Mouse (Mus musculus): ENCODE results near the gene Zfp831. TPM values are rescaled to one million over a fixed set of nuclear protein-coding genes. Genes with fewer than 3 reads are reported as not detected.

Zfp831 gene
- polyA plus RNA-seq, 1 experiment = 0.65 TPM

DNA sequence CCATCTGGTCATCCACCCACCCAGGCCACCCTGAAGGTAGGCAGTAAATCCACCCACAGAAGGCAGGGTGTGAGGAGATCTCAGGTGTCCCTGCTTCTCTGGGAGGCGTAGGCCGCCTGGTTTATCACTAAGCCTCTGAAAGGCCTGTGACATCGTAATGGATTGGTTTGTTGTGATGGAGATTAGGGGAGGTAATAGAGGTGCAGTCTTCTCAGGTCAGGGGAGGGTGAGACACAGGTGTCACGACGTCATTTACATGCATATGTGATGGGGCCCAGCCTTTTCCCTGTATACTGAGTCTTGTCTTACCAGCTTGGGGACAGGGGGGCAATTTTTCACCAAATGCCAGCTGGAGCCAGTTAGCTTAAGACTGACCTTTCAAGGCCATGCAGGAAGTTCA lies 22.1 kb downstream of the Zfp831 start:
- H3K4me3 ChIP-seq (replicated peaks; ENCODE audit: extremely low read depth, low read depth, low read length) = no peak overlapping the region
- WGBS = 68% methylated on average over 5 of the region's 5 CpGs
- no peak for TF ChIP-seq CTCF (IDR thresholded peaks at IDR 0.05; ENCODE audit: insufficient read depth, low read length)
- TF ChIP-seq POLR2A (IDR thresholded peaks at IDR 0.05; ENCODE audit: borderline replicate concordance, extremely low read depth, low read depth, low read length) = no peak
- H3K4me1 ChIP-seq (ENCODE audit: control insufficient read depth, insufficient read depth, low read length) = no peaks in the 10 kb centered on the region
- no peak for DNase-seq

DNA sequence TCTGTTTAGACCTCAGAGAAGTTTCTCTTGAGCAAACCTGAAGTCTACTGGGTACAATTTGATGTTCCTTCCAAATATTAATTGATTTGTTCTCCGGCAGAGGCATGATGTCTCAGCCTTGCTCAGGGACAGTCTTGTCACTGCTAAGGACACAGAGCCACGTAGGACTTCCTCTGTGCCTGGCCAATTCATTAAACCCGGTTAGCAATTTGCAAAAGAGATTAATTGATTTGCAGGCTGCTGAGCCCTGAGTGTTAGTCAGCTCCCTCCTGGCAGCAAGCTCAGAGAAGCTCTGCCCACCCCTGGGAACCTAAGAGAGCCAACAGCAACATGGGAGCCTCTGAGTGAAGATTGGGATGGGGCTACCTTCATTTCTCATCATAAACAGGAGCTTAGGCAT lies 25.5 kb downstream of the Zfp831 start:
- WGBS = 59% methylated on average over 3 of the region's 3 CpGs
- DNase-seq = no peak
- no peak for TF ChIP-seq CTCF (IDR thresholded peaks at IDR 0.05; ENCODE audit: insufficient read depth, low read length)
- TF ChIP-seq POLR2A (IDR thresholded peaks at IDR 0.05; ENCODE audit: borderline replicate concordance, extremely low read depth, low read depth, low read length) = no peak

DNA sequence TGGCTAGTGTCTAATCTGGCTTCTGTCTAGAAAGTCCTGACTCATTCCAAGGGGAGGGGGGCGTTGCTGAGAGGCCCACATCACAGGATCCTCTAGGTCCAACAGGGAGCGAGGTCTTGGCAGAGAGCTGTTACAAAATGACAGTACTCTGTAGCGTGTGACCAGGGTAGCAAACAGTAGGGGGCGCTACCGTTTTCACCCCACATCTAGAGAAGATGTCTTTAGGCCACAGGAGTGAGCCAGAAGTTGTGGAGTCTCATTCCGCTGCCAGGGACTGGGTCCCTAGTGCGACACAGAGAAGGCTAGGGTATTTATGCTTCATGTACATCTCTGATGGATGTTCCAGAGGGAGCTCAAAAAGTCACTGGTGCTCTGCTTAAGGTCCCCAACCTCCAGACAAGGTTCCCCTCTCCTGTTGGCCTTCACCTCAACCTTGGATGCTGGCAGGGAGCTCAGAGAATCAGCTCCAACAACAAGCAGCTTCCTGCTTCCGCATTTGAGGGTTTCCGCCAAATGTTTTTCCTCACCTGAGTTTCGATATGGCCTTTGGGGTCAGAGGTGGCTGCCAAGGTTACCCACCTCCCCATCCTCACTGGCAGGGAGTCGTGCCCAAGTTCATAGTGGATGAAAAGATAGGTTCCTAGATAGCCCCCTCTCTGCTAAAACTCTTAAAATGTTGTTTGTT lies 29.3 kb downstream of the Zfp831 start:
- Histone ChIP-seq H3K4me3 (replicated peaks; ENCODE audit: extremely low read depth, low read depth, low read length) (no peak overlapping the region), H3K4me1 (ENCODE audit: control insufficient read depth, insufficient read depth, low read length) (no peaks in the 10 kb centered on the region; the same call in 1 of the 2 replicates)
- WGBS = 40% methylated on average over 11 of the region's 11 CpGs
- TF ChIP-seq POLR2A (IDR thresholded peaks at IDR 0.05; ENCODE audit: borderline replicate concordance, extremely low read depth, low read depth, low read length) (no peak), CTCF (IDR thresholded peaks at IDR 0.05; ENCODE audit: insufficient read depth, low read length) (peak; percentile 35; the same call in 1 of the 2 replicates)
- peak; percentile 33 for DNase-seq

More for the DNA sequence above, 25.5 kb downstream of the Zfp831 start:
- H3K4me1 ChIP-seq (ENCODE audit: control insufficient read depth, insufficient read depth, low read length) = no peaks in the 10 kb centered on the region; the same call in 1 of the 2 replicates
- no peak overlapping the region for H3K4me3 ChIP-seq (replicated peaks; ENCODE audit: extremely low read depth, low read depth, low read length)

DNA sequence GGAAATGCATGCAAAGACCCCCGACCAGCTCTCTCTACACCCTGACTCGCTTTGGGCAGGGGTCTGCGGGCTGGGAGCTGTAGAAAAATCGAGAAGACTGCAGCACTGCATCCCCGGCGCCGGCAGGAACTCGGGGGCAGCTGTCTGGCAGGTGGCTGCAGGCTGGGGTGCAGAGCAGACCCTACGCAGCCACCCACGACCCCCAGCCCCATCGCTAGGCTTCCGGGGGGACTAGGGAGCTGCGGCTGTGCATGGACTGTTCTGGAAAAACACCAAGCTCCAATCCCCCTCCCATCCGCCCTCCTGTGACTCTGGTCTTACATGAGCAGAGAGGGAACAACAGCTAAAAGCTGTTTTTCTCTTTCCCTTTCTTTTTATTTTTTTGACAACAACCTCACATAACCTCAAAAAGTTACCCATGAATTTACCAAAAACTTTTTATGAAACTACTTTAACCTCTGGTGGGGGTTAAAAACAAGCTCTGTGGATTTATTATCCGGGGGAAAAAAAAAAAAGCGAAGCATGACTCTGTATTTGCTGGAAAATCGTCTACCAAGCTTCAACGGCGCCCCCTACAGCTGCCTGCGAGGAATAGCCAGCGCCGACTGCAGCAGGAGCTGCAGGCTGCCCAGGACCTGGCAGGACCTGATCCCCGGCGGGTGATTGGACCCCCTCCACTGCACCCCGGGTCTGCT lies 30.4 kb downstream of the Zfp831 start:
- TF ChIP-seq CTCF (IDR thresholded peaks at IDR 0.05; ENCODE audit: insufficient read depth, low read length) = peak; percentile 67
- TF ChIP-seq POLR2A (IDR thresholded peaks at IDR 0.05; ENCODE audit: borderline replicate concordance, extremely low read depth, low read depth, low read length) = no peak
- DNase-seq = peak; percentile 83
- H3K4me3 ChIP-seq (replicated peaks; ENCODE audit: extremely low read depth, low read depth, low read length) = peak overlapping the region; percentile 44
- H3K4me1 ChIP-seq (ENCODE audit: control insufficient read depth, insufficient read depth, low read length) = no peaks in the 10 kb centered on the region; the same call in 1 of the 2 replicates
- WGBS = 5% methylated on average over 25 of the region's 25 CpGs

DNA sequence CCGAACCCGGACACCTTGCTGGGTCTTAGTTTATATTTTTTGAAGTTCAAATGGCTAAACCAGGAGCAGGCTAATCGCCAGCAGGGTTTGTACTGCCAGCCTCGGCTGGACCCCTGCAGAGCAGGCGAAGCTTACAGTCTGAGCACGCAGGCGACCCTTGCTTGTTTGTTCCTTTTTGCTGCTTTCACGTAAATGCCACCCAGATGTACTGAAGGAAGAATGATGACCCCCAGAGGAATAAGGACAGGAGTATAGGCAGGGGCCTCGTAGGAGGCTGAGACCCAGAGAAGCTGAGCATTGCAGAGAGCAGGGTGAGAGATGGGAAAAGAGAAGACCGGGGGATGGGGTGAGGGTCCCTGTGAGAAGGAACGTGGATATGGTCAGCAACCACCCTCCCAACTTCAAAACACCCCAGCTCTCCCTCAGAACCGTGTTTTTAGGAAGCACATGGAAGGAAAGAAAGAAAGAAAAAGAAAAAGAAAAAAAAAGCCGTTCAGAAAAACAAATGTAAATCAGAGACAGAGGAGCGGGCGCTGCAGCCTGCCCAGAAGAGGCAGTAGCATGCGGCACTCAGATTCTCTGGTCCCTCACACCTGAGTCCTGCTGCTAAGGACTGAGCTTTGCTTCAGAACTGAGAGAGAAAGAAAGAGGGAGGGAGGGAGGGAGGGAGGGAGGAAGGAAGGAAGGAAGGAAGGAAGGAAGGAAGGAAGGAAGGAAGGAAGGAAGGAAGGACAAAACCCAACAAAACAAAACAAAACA lies 31.1 kb downstream of the Zfp831 start:
- 14% methylated on average over 16 of the region's 16 CpGs for WGBS
- no peak overlapping the region for H3K4me3 ChIP-seq (replicated peaks; ENCODE audit: extremely low read depth, low read depth, low read length)
- no peak for DNase-seq
- H3K4me1 ChIP-seq (ENCODE audit: control insufficient read depth, insufficient read depth, low read length) = no peaks in the 10 kb centered on the region; the same call in 1 of the 2 replicates
- TF ChIP-seq POLR2A (IDR thresholded peaks at IDR 0.05; ENCODE audit: borderline replicate concordance, extremely low read depth, low read depth, low read length) (no peak), CTCF (IDR thresholded peaks at IDR 0.05; ENCODE audit: insufficient read depth, low read length) (no peak)

DNA sequence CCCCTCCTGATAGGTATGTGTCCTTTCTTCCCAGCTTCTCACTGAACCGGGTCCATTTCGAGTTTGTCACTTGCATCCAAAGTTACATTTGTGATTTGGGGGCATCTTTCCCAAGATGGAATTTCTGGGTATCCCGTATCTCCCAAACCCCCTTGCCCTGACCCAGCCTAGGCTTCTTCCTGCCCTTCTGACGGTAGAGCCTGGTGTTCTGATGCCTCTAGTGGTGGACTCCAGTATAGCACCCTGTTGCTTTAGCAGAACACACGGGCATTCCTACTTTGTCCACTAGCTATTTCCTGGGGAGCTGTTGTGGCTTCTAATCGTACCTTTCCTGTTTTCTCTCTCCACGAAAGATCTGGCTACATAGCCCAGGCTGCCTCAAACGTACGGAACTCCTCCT lies 32.3 kb downstream of the Zfp831 start:
- Histone ChIP-seq H3K4me1 (ENCODE audit: control insufficient read depth, insufficient read depth, low read length) (no peaks in the 10 kb centered on the region; the same call in 1 of the 2 replicates), H3K4me3 (replicated peaks; ENCODE audit: extremely low read depth, low read depth, low read length) (no peak overlapping the region)
- DNase-seq = peak; percentile 72
- 14% methylated on average over 9 of the region's 9 CpGs for WGBS
- TF ChIP-seq POLR2A (IDR thresholded peaks at IDR 0.05; ENCODE audit: borderline replicate concordance, extremely low read depth, low read depth, low read length) (no peak), CTCF (IDR thresholded peaks at IDR 0.05; ENCODE audit: insufficient read depth, low read length) (peak; percentile 95)

DNA sequence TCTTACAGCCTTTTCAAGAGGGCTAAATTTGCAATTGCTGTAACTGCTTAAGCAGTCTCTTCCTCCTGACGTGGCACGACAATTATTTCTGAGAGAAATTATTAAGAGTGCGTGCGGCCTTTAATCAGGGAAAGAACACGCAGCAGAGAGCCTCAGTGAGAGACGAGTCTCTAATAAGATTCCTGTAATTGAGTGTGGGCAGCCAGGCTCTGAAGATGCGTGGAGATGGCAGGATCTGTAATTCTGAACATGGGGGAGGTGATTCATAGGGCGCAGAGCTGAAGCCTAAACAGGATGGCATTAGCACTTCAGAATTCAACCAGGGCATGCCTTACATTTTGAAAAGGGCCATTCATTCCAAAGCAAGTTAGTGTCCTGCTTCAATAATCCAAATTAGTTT lies 58.0 kb downstream of the Zfp831 start:
- WGBS = 82% methylated on average over 8 of the region's 8 CpGs
- no peak overlapping the region for H3K4me3 ChIP-seq (replicated peaks; ENCODE audit: extremely low read depth, low read depth, low read length)
- no peak for TF ChIP-seq CTCF (IDR thresholded peaks at IDR 0.05; ENCODE audit: insufficient read depth, low read length)
- no peak for TF ChIP-seq POLR2A (IDR thresholded peaks at IDR 0.05; ENCODE audit: borderline replicate concordance, extremely low read depth, low read depth, low read length)
- H3K4me1 ChIP-seq (ENCODE audit: control insufficient read depth, insufficient read depth, low read length) = no peaks in the 10 kb centered on the region
- DNase-seq = no peak

DNA sequence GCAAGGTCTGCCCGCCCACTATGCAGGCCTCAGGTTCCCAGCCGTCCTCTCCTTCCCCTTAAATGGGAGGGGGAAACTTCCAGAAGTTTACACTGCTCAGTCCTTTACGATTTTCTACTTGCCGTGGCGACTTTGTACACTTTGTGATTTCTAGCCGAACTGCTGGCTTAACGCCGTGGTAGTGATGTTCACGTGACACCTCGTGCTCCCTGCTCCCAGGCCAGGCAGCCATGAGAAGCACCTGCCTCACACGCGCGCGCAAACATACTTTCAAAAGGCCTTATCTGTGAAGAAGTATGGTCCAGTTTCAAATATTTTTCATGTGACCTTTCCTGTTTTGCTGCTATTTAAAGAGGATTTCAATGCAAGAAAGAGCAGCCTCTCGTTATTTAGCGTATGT lies 63.8 kb downstream of the Zfp831 start:
- no peak for DNase-seq
- Histone ChIP-seq H3K4me1 (ENCODE audit: control insufficient read depth, insufficient read depth, low read length) (no peaks in the 10 kb centered on the region), H3K4me3 (replicated peaks; ENCODE audit: extremely low read depth, low read depth, low read length) (no peak overlapping the region)
- WGBS = 74% methylated on average over 16 of the region's 16 CpGs
- TF ChIP-seq POLR2A (IDR thresholded peaks at IDR 0.05; ENCODE audit: borderline replicate concordance, extremely low read depth, low read depth, low read length) (no peak), CTCF (IDR thresholded peaks at IDR 0.05; ENCODE audit: insufficient read depth, low read length) (no peak)

DNA sequence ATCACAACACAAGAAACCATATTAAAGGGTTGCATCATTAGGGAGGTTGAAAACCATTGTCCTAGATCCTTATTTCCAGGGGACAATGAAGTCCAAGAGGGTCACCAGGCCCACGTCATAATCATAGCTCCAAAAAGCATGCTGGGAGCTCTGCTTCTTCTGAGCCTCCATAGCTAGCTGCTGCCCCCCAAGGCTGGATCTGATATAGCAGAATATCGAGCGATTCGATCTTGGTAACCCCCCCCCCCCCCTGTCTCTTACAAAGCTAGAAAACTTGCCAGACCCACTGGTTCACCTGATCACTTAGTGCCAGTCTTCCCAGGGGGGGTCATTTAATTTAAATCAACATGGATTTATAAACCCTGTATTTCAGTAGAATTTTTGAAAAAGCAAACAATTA lies 65.3 kb downstream of the Zfp831 start:
- TF ChIP-seq POLR2A (IDR thresholded peaks at IDR 0.05; ENCODE audit: borderline replicate concordance, extremely low read depth, low read depth, low read length) = no peak
- no peak for TF ChIP-seq CTCF (IDR thresholded peaks at IDR 0.05; ENCODE audit: insufficient read depth, low read length)
- Histone ChIP-seq H3K4me3 (replicated peaks; ENCODE audit: extremely low read depth, low read depth, low read length) (no peak overlapping the region), H3K4me1 (ENCODE audit: control insufficient read depth, insufficient read depth, low read length) (no peaks in the 10 kb centered on the region)
- 81% methylated on average over 4 of the region's 4 CpGs for WGBS
- no peak for DNase-seq
